Comparison of ENCODE assay signal across 21 mouse cellular contexts in genomic region chr6:16592411-16592810, GRCm38 (mm10).
DNase-seq lines count a peak whose midpoint lies in the region; ATAC-seq and TF ChIP-seq lines count a peak whose summit lies in the region.
"Had no signal": no experiment of that assay in that cellular context is flagged by ENCODE, and none has a peak within 500 bp of the region (broad histone marks: within the 10 kb centered on the region; RNA-seq: fewer than 3 reads in every experiment).

No protein-coding gene starts in this region.

- no peak overlapping the region for H3K27ac ChIP-seq in embryonic facial prominence, embryonic 11.5 days (replicated peaks; ENCODE audit: low read depth, low read length)
- no peak overlapping the region; the same call in 1 of the 2 replicates for H3K27ac ChIP-seq in embryonic facial prominence, embryonic 10.5 days (replicated peaks)
- no peak overlapping the region for H3K27ac ChIP-seq in limb, embryonic 14.5 days (replicated peaks; ENCODE audit: low read depth, low read length)
- H3K27ac ChIP-seq in limb, embryonic 10.5 days: no peak overlapping the region
- H3K27ac ChIP-seq in embryonic facial prominence, embryonic 14.5 days (replicated peaks; ENCODE audit: low read depth, low read length): no peak overlapping the region

- TF ChIP-seq POLR2A in limb, embryonic 14.5 days (IDR thresholded peaks at IDR 0.05; ENCODE audit: borderline replicate concordance, extremely low read depth, insufficient read depth, insufficient read length): no peak

- no peaks in the 10 kb centered on the region for H3K27me3 ChIP-seq in embryonic facial prominence, embryonic 11.5 days (ENCODE audit: control insufficient read depth, insufficient read depth, low read length)
- no peaks in the 10 kb centered on the region for H3K27me3 ChIP-seq in embryonic facial prominence, embryonic 10.5 days (replicated peaks; ENCODE audit: low read depth, poor library complexity, severe bottlenecking)
- no peaks in the 10 kb centered on the region for H3K27me3 ChIP-seq in limb, embryonic 14.5 days (ENCODE audit: control insufficient read depth, insufficient read depth, low read length)
- no peaks in the 10 kb centered on the region for H3K27me3 ChIP-seq in limb, embryonic 10.5 days (ENCODE audit: low read depth, poor library complexity, severe bottlenecking)
- no peaks in the 10 kb centered on the region for H3K27me3 ChIP-seq in embryonic facial prominence, embryonic 14.5 days (replicated peaks; ENCODE audit: control insufficient read depth, insufficient read depth, low read length)
- H3K27me3 ChIP-seq: CH12.LX, Patski had no signal

- H3K36me3 ChIP-seq in embryonic facial prominence, embryonic 11.5 days (replicated peaks; ENCODE audit: control insufficient read depth, insufficient read depth, low read depth, low read length): no peaks in the 10 kb centered on the region
- H3K36me3 ChIP-seq in embryonic facial prominence, embryonic 10.5 days (replicated peaks): no peaks in the 10 kb centered on the region
- H3K36me3 ChIP-seq in limb, embryonic 14.5 days (ENCODE audit: control insufficient read depth, insufficient read depth, low read length): no peaks in the 10 kb centered on the region
- no peaks in the 10 kb centered on the region for H3K36me3 ChIP-seq in limb, embryonic 10.5 days
- H3K36me3 ChIP-seq in embryonic facial prominence, embryonic 14.5 days (ENCODE audit: control insufficient read depth, insufficient read depth, low read length): no peaks in the 10 kb centered on the region
- H3K36me3 ChIP-seq: G1E had no signal

- no peak for ATAC-seq in embryonic facial prominence, embryonic 11.5 days (replicated peaks; ENCODE audit: insufficient number of reproducible peaks, low FRiP score, low TSS enrichment, low read depth)
- no peak for ATAC-seq in limb, embryonic 14.5 days (ENCODE audit: low FRiP score, low read depth)
- no peak for ATAC-seq in embryonic facial prominence, embryonic 14.5 days (ENCODE audit: low read depth)
- ATAC-seq: activated CD4-positive, CD25-positive, alpha-beta regulatory T cell, adult 4 months; CD4-positive, CD25-positive, alpha-beta regulatory T cell, adult 4 months; Patski had no signal

- no peaks in the 10 kb centered on the region for H3K4me1 ChIP-seq in embryonic facial prominence, embryonic 11.5 days (ENCODE audit: control insufficient read depth, insufficient read depth, low read length)
- H3K4me1 ChIP-seq in embryonic facial prominence, embryonic 10.5 days: peaks cover 5% of the 10 kb centered on the region; the same call in 1 of the 2 replicates
- H3K4me1 ChIP-seq in limb, embryonic 14.5 days (ENCODE audit: control insufficient read depth, insufficient read depth, low read length): no peaks in the 10 kb centered on the region
- no peaks in the 10 kb centered on the region for H3K4me1 ChIP-seq in limb, embryonic 10.5 days
- peaks cover 3% of the 10 kb centered on the region; the same call in 1 of the 2 replicates for H3K4me1 ChIP-seq in embryonic facial prominence, embryonic 14.5 days (ENCODE audit: control insufficient read depth, insufficient read depth, low read length)

- H3K9ac ChIP-seq in embryonic facial prominence, embryonic 11.5 days (replicated peaks; ENCODE audit: low read length): no peak overlapping the region
- no peak overlapping the region for H3K9ac ChIP-seq in limb, embryonic 14.5 days (ENCODE audit: low read depth, low read length, severe bottlenecking)
- no peak overlapping the region for H3K9ac ChIP-seq in embryonic facial prominence, embryonic 14.5 days (ENCODE audit: low read depth, low read length)

- peak; percentile 73 for DNase-seq in embryonic facial prominence, embryonic 11.5 days (ENCODE audit: low spot score)
- no peak for DNase-seq in embryonic facial prominence, embryonic 10.5 days (ENCODE audit: low spot score)
- peak; percentile 54 for DNase-seq in limb, embryonic 14.5 days (ENCODE audit: low spot score)
- DNase-seq in limb, embryonic 10.5 days (ENCODE audit: low spot score): no peak
- DNase-seq in embryonic facial prominence, embryonic 14.5 days (ENCODE audit: low spot score): peak; percentile 23
- no peak for DNase-seq in layer of hippocampus, postnatal 14 days (ENCODE audit: low spot score in 2 of 2)
- DNase-seq: adrenal gland, adult 2 months; adrenal gland, adult 8-10 months; adrenal gland, postnatal 10 days; adrenal gland, postnatal 14 days; adrenal gland, postnatal 25 days; adrenal gland, postnatal 36 days; B cell, adult 2 months; cerebellum, adult 11 months; cerebellum, adult 11-12 months; cerebellum, adult 18-20 months had no signal

- no peaks in the 10 kb centered on the region for H3K9me3 ChIP-seq in embryonic facial prominence, embryonic 11.5 days (replicated peaks; ENCODE audit: control insufficient read depth, low read length)
- H3K9me3 ChIP-seq in embryonic facial prominence, embryonic 10.5 days: 0 out of 2 replicates have a peak, but pooled peaks cover 4% of the 10 kb centered on the region
- H3K9me3 ChIP-seq in limb, embryonic 14.5 days (ENCODE audit: control insufficient read depth, low read length): no peaks in the 10 kb centered on the region
- no peaks in the 10 kb centered on the region for H3K9me3 ChIP-seq in limb, embryonic 10.5 days (replicated peaks)
- H3K9me3 ChIP-seq in embryonic facial prominence, embryonic 14.5 days (ENCODE audit: control insufficient read depth, low read length): no peaks in the 10 kb centered on the region
- H3K9me3 ChIP-seq: G1E had no signal

- WGBS in embryonic facial prominence, embryonic 11.5 days: 66% methylated on average over 2 of the region's 2 CpGs
- WGBS in embryonic facial prominence, embryonic 10.5 days: 75% methylated on average over 2 of the region's 2 CpGs
- WGBS in limb, embryonic 14.5 days: 74% methylated on average over 2 of the region's 2 CpGs
- WGBS in limb, embryonic 10.5 days: 90% methylated on average over 2 of the region's 2 CpGs
- WGBS in embryonic facial prominence, embryonic 14.5 days: 58% methylated on average over 2 of the region's 2 CpGs

- no peak overlapping the region for H3K4me3 ChIP-seq in embryonic facial prominence, embryonic 11.5 days (ENCODE audit: low read depth, low read length)
- no peak overlapping the region for H3K4me3 ChIP-seq in embryonic facial prominence, embryonic 10.5 days
- H3K4me3 ChIP-seq in limb, embryonic 14.5 days (replicated peaks; ENCODE audit: low read length): no peak overlapping the region
- H3K4me3 ChIP-seq in limb, embryonic 10.5 days: no peak overlapping the region
- no peak overlapping the region for H3K4me3 ChIP-seq in embryonic facial prominence, embryonic 14.5 days (ENCODE audit: low read depth, low read length)

- H3K4me2 ChIP-seq in embryonic facial prominence, embryonic 11.5 days (ENCODE audit: low read depth, low read length): no peak overlapping the region
- no peak overlapping the region for H3K4me2 ChIP-seq in limb, embryonic 14.5 days (replicated peaks; ENCODE audit: low read depth, low read length, severe bottlenecking)
- H3K4me2 ChIP-seq in embryonic facial prominence, embryonic 14.5 days (ENCODE audit: low read depth, low read length): no peak overlapping the region

Comparison
In these comparisons a context has a peak if more than half of its experiments do, and no peak if none do; other contexts are left out.
1. DNase-seq: peak in embryonic facial prominence, embryonic 11.5 days (single experiment), limb, embryonic 14.5 days (single experiment) and embryonic facial prominence, embryonic 14.5 days (single experiment); none in embryonic facial prominence, embryonic 10.5 days (single experiment), limb, embryonic 10.5 days (single experiment) and layer of hippocampus, postnatal 14 days (0 of 2).